Mouse (Mus musculus): ENCODE results near the gene Gga3. TPM values are rescaled to one million over a fixed set of nuclear protein-coding genes. Genes with fewer than 3 reads are reported as not detected.

The Gga3 gene
- polyA plus RNA-seq, 1 experiment from 2014 or later: 6.8 TPM

DNA sequence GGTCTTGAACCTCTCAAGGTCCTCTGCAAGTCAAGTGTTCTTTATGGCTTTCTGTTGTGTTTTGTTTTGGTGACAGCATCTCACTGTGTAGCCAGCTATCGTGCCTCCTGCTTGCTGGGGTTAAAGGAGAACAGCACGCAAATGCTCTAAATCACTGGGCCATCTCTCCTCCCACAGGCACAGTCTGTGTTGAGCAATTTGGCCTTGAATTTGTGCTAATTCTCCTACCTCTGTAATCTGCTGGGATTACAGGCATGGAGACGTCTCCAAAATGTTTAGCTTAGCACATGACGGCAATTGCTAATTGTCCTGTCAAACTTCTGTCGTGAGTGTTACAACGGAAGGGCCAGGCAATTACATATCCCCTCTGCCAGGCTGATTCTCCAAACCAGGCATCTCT lies 7.3 kb upstream of the Gga3 start:
- H3K27ac ChIP-seq (ENCODE audit: low read length): no peak overlapping the region

DNA sequence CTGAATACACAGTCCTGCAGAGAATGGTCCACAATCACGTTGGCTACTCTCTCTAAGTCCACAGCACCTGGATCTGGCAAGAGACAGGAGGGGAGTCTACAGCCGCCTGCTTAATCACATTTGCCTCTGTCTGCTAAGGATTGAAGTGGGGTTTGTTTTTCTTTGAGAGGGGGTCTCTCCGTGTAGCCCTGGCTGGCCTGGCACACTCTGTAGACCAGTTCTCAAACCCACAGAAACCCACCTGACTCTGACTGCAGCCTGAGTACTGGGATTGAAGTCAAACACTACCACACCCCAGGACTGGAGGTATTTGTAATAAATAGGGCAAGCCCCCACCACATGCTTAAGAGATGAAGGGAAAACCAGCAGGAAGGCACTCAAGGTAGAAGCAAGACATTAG lies 5.7 kb upstream of the Gga3 start:
- Histone ChIP-seq H3K4me2 (replicated peaks; ENCODE audit: low read depth, low read length) (no peak overlapping the region), H3K9me3 (ENCODE audit: low read length) (no peaks in the 10 kb centered on the region), H3K27ac (ENCODE audit: low read length) (no peak overlapping the region), H3K4me3 (ENCODE audit: low read depth, low read length) (no peak overlapping the region), H3K4me1 (ENCODE audit: insufficient read depth, low read depth, low read length) (peaks cover 18% of the 10 kb centered on the region), H3K36me3 (ENCODE audit: insufficient read depth, low read length) (peaks cover 7% of the 10 kb centered on the region; the same call in 1 of the 2 replicates), H3K27me3 (replicated peaks; ENCODE audit: insufficient read depth, low read length) (no peaks in the 10 kb centered on the region), H3K9ac (replicated peaks; ENCODE audit: low read depth) (no peak overlapping the region)
- ATAC-seq: no peak
- DNase-seq (ENCODE audit: low spot score): no peak
- WGBS: 54% methylated on average over 3 of the region's 3 CpGs
- TF ChIP-seq CTCF (IDR thresholded peaks at IDR 0.05): no peak
- no peak for TF ChIP-seq EP300 (IDR thresholded peaks at IDR 0.05)

More for the DNA sequence above, 7.3 kb upstream of the Gga3 start:
- Histone ChIP-seq H3K9me3 (ENCODE audit: low read length) (no peaks in the 10 kb centered on the region), H3K4me2 (replicated peaks; ENCODE audit: low read depth, low read length) (no peak overlapping the region), H3K4me3 (ENCODE audit: low read depth, low read length) (no peak overlapping the region), H3K4me1 (ENCODE audit: insufficient read depth, low read depth, low read length) (peaks cover 14% of the 10 kb centered on the region), H3K27me3 (replicated peaks; ENCODE audit: insufficient read depth, low read length) (no peaks in the 10 kb centered on the region), H3K36me3 (ENCODE audit: insufficient read depth, low read length) (peaks cover 7% of the 10 kb centered on the region; the same call in 1 of the 2 replicates), H3K9ac (replicated peaks; ENCODE audit: low read depth) (no peak overlapping the region; the same call in 1 of the 2 replicates)
- TF ChIP-seq EP300 (IDR thresholded peaks at IDR 0.05) (no peak), CTCF (IDR thresholded peaks at IDR 0.05) (no peak)
- WGBS: 74% methylated on average over 6 of the region's 6 CpGs
- ATAC-seq (no peak), DNase-seq (ENCODE audit: low spot score) (no peak)

DNA sequence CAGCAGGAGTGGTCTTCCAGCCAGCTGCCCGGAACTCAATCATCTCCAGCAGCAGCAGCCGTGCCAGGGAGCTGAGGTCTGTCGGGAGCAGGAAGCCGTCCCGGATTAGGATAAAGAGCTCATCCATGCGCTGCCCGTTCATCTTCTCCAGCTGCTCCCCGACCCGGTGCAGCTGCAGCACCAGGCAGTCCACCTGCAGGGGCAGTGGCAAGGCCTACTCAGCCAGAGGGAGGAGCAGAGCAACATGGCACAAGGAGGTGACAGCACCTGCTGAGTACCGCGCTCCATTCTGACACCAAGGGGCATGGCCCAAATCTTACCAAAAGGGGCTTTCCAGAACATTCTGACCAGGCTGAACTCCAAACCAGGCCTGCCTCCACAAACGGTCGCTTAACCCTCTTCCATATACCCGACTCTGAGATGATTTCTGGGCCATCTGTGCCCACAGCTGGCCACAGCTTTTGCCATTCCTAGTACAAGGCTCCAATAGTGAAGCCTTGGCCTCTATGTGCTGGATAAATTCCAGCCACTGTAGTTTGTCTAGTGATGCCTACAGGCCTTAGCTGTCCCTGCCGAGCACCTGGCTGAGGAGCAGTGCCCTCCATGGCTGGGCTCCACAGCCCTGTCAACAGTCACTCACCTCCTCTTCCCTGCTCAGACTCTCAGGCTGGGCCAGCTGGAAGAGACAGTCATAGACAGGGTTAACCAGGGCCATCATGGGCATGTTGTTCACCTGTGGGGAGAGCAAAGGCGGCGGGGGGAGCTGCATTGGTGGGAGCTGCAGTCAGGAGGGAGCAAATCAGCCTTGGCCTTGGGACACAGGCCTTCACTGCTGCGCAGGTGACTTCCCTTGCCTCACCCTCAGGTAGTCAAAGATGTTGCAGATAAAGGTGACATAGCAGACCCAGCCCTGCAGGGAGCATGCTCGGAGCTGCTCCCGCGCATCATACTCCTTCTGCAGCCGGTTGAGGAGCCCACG lies 4.9 kb upstream of the Gga3 start:
- Histone ChIP-seq H3K9me3 (ENCODE audit: low read length) (no peaks in the 10 kb centered on the region), H3K27ac (ENCODE audit: low read length) (no peak overlapping the region), H3K36me3 (ENCODE audit: insufficient read depth, low read length) (peaks cover 7% of the 10 kb centered on the region; the same call in 1 of the 2 replicates), H3K27me3 (replicated peaks; ENCODE audit: insufficient read depth, low read length) (no peaks in the 10 kb centered on the region), H3K4me2 (replicated peaks; ENCODE audit: low read depth, low read length) (no peak overlapping the region), H3K9ac (replicated peaks; ENCODE audit: low read depth) (no peak overlapping the region), H3K4me1 (ENCODE audit: insufficient read depth, low read depth, low read length) (peaks cover 20% of the 10 kb centered on the region), H3K4me3 (ENCODE audit: low read depth, low read length) (no peak overlapping the region)
- TF ChIP-seq EP300 (IDR thresholded peaks at IDR 0.05): no peak
- TF ChIP-seq CTCF (IDR thresholded peaks at IDR 0.05): 0 out of 2 replicates have a peak, but pooled peaks have one; percentile 9
- DNase-seq (ENCODE audit: low spot score): no peak
- ATAC-seq: no peak
- WGBS: 77% methylated on average over 23 of the region's 23 CpGs

DNA sequence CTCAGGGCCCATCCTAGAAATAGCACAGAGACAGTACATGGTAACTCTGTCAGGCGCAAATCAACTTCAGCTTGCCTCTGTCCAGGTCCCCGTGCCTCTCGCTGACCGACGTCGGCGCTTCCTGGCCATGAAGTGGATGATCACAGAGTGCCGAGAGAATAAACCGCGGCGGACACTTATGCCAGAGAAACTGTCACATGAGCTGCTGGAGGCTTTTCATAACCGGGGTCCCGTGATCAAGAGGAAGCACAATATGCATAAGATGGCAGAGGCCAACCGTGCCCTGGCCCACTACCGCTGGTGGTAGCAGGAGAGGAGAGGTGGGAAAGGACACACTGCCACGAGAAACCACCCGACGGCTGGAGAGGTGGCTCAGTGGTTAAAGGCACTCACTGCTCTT lies 2.9 kb upstream of the Gga3 start:
- no peak overlapping the region for H3K27ac ChIP-seq (ENCODE audit: low read length)
- H3K4me1 ChIP-seq (ENCODE audit: insufficient read depth, low read depth, low read length): peaks cover 19% of the 10 kb centered on the region; the same call in 1 of the 2 replicates
- no peaks in the 10 kb centered on the region for H3K27me3 ChIP-seq (replicated peaks; ENCODE audit: insufficient read depth, low read length)
- H3K9me3 ChIP-seq (ENCODE audit: low read length): no peaks in the 10 kb centered on the region
- no peak overlapping the region for H3K4me2 ChIP-seq (replicated peaks; ENCODE audit: low read depth, low read length)
- ATAC-seq: no peak
- DNase-seq (ENCODE audit: low spot score): no peak
- peaks cover 7% of the 10 kb centered on the region; the same call in 1 of the 2 replicates for H3K36me3 ChIP-seq (ENCODE audit: insufficient read depth, low read length)
- 91% methylated on average over 18 of the region's 18 CpGs for WGBS
- H3K4me3 ChIP-seq (ENCODE audit: low read depth, low read length): no peak overlapping the region
- TF ChIP-seq CTCF (IDR thresholded peaks at IDR 0.05) (no peak), EP300 (IDR thresholded peaks at IDR 0.05) (no peak)
- no peak overlapping the region for H3K9ac ChIP-seq (replicated peaks; ENCODE audit: low read depth)

DNA sequence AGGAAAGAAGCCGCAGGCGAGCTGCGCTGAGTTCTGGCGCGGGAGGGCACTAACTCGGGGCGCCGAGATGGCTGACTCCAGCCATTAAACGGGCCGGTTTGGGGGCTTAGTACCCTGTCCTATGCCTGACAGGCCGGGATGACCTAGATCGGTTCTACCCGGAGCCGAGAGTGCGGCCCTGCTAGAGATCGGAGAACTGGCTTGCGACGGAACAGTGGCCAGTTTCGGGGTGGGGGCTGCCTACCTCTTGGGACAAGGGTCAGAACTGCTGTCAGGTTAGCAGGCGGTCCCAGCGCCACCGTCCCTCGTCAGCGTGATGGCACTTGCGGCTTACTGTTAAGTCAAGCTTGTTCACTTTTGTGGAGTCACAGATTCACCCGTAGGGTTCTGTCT lies 449 bp upstream of the Gga3 start:
- H3K4me2 ChIP-seq (replicated peaks; ENCODE audit: low read depth, low read length): peak overlapping the region; percentile 90
- peak overlapping the region; percentile 93 for H3K9ac ChIP-seq (replicated peaks; ENCODE audit: low read depth)
- H3K36me3 ChIP-seq (ENCODE audit: insufficient read depth, low read length): peaks cover 7% of the 10 kb centered on the region; the same call in 1 of the 2 replicates
- WGBS: under 1% methylated on average over 26 of the region's 26 CpGs
- no peaks in the 10 kb centered on the region for H3K27me3 ChIP-seq (replicated peaks; ENCODE audit: insufficient read depth, low read length)
- no peaks in the 10 kb centered on the region for H3K9me3 ChIP-seq (ENCODE audit: low read length)
- H3K4me1 ChIP-seq (ENCODE audit: insufficient read depth, low read depth, low read length): peaks cover 14% of the 10 kb centered on the region; the same call in 1 of the 2 replicates
- DNase-seq (ENCODE audit: low spot score) (no peak), ATAC-seq (peak; percentile 9; the same call in 1 of the 2 replicates)
- TF ChIP-seq CTCF (IDR thresholded peaks at IDR 0.05) (no peak), EP300 (IDR thresholded peaks at IDR 0.05) (no peak)
- H3K4me3 ChIP-seq (ENCODE audit: low read depth, low read length): peak overlapping the region; percentile 85
- H3K27ac ChIP-seq (ENCODE audit: low read length): peak overlapping the region; percentile 93

DNA sequence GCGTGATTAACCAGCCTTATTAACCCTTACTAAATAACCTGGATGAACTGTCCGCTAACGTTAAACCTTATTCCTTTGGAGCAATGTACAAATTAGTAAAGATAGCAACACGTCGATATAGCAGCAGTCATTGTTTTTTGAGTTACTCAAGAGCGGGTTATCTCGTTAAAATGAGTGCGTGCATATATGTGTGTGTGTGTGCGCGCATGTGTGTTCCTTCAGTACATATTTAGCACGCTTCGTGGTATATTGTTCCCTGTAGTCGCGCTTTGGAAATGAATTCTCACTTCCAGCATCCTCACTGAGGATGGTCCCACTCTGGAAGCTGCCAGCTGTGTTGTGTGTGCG lies 749 bp downstream of the Gga3 start:
- Histone ChIP-seq H3K27me3 (replicated peaks; ENCODE audit: insufficient read depth, low read length) (no peaks in the 10 kb centered on the region), H3K9ac (replicated peaks; ENCODE audit: low read depth) (peak overlapping the region; percentile 93), H3K4me3 (ENCODE audit: low read depth, low read length) (peak overlapping the region; percentile 85), H3K9me3 (ENCODE audit: low read length) (no peaks in the 10 kb centered on the region), H3K36me3 (ENCODE audit: insufficient read depth, low read length) (peaks cover 7% of the 10 kb centered on the region; the same call in 1 of the 2 replicates), H3K4me1 (ENCODE audit: insufficient read depth, low read depth, low read length) (peaks cover 14% of the 10 kb centered on the region; the same call in 1 of the 2 replicates), H3K27ac (ENCODE audit: low read length) (peak overlapping the region; percentile 93), H3K4me2 (replicated peaks; ENCODE audit: low read depth, low read length) (peak overlapping the region; percentile 90)
- no peak for TF ChIP-seq EP300 (IDR thresholded peaks at IDR 0.05)
- TF ChIP-seq CTCF (IDR thresholded peaks at IDR 0.05): no peak
- no peak for DNase-seq (ENCODE audit: low spot score)
- 4% methylated on average over 15 of the region's 15 CpGs for WGBS
- ATAC-seq: no peak

All from lung, postnatal 0 days (tissue).